Mouse (Mus musculus): ENCODE measurements around the gene Asb15.

GRCm38 (mm10) chr6:24601668-24602067, 73.7 kb downstream of the Asb15 start:
- TF ChIP-seq POLR2A (IDR thresholded peaks at IDR 0.05; ENCODE audit: insufficient read depth, low read depth, low read length) (no peak), CTCF (IDR thresholded peaks at IDR 0.05; ENCODE audit: insufficient read depth, low read depth, low read length) (no peak)
